Mouse (Mus musculus): ENCODE measurements around the gene Hnrnpf. TPM values are rescaled to one million over a fixed set of nuclear protein-coding genes. Genes with fewer than 3 reads are reported as not detected.

Gene Hnrnpf
- 234 and 238 TPM in 2 replicates for polyA plus RNA-seq (2012; rRNA removed)

DNA sequence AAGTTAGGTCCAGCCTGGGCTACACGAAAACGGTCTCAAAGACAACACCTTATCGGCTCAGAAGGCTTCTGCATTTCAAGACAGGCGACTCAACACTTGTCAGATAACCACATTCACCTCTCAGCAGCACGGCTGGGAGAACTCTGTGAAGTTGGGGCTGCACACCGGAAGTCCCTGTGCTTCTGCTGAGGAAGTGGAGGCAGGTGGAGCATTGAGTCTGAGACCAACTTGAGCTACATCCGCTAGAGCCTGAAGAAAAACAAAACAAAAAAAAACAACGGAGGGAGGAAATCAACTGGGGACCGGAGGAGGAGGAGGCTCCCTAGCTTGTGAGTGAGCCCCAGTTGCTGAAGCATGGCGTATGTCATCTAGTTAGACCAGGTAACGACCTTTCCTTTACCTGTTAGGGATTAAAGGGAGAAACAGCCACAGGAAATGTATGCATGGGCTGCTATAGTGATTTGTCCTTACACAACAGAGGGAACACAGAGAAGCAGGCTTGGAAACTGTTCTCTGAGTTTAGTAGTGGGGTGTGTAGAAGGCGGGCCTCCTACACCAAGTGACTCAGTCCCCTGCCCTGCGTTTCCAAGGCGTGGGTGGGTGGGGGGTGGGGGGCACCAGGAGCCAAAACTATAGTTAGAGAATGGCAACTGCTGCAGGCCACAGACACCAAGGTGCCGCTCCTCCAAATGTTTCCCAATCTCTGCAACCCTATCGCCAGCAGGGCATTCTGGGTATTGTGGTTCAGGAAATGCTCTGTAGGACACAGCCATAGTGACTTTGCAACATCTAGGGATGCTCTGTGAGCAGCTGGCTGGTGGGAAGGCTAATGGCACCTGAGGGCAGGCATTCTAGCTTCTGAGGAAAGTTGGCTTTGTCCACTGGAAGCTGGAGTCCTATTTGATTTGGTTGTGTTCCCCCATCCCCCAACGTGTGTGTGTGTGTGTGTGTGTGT is at the start of gene Hnrnpf:
Gene Hnrnpf, plus strand, starts transcription at position 199 of the 955 bp plus-strand sequence.

DNA sequence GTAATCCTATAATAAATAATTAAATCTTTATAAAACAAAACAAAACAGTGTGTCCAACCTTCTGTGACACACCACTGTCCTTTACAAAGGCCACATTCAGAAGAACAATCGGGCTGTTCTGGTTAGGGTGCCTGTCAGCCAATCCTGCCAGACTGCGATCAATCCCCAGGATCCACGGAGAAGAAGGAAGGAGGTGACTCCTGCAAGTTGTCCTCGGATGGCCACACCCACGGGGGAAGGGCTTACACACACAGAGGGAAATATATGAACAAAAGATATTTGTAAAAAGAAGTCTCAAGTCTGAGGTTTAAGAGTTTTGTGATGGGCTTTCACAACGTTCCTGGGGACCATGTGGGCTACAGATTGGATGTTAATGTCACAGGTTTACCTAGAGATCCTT is 38.3 kb upstream of the Hnrnpf start, which contains the start of gene Zfp239:
Gene Zfp239, plus strand, starts transcription at position 253 of the 400 bp plus-strand sequence.

DNA sequence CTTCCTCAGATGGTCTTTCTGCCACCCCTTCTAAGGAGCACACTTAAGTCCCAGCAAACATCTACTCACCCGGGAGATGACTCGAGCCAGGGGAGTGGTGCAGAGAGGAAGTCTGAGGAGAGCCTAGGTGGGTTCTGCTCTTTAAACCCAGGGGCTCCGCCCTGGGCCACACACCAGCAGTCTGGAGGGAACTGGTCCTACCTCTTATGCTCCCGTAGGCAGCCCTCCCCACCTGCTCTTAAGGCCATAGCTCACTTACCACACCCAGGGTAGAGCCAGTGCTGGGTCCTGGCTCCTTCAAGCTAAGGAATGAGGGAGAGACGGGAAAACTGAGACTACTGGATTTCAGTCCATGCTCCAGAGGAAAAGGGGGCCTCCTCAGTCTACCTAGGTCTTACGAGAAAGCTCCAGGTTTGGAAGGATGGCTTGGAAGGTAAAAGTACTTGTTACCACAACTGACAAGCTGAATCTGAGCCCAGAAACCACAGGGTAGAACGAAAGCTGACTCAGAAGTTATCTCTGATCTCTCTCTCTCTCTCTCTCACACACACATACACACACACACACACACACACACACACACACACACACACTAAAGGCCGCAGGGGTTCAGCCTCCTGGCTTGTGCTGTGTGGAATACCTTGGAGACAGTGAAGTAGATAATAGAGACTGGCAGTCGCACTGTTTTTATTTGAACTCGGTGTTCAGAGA is 37.3 kb downstream of the Hnrnpf start, which contains the start of gene Fxyd4:
Gene Fxyd4, minus strand, starts transcription at position 471 of the 711 bp plus-strand sequence.

Other genes starting within 250 kb of the Hnrnpf start
- gene Zfp637, start 59.1 kb upstream of the Hnrnpf start, polyA plus RNA-seq (2012; rRNA removed) = 13.6 and 13.7 TPM in 2 replicates
- 1.0 and 1.1 TPM in 2 replicates for gene Zfp239, start 38.2 kb upstream of the Hnrnpf start, polyA plus RNA-seq (2012; rRNA removed)
- not detected in 2 replicates for gene Fxyd4, start 37.4 kb downstream of the Hnrnpf start, polyA plus RNA-seq (2012; rRNA removed)
- gene Rasgef1a, start 111.1 kb downstream of the Hnrnpf start, polyA plus RNA-seq (2012; rRNA removed) = 0.05 TPM in 2 replicates
- 4.3 and 4.9 TPM in 2 replicates for gene Csgalnact2, start 238.8 kb downstream of the Hnrnpf start, polyA plus RNA-seq (2012; rRNA removed)